Mouse (Mus musculus): ENCODE data around the gene Hoxc8. TPM values are rescaled to one million over a fixed set of nuclear protein-coding genes. Genes with fewer than 3 reads are reported as not detected.

Gene Hoxc8
- total and polyA plus RNA-seq, 3 experiments, result 0.31 to 1.7 TPM; not detected in 1

- TF ChIP-seq ZKSCAN1 (IDR thresholded peaks at IDR 0.05; ENCODE audit: low read depth, low read length) (no peak), MAZ (IDR thresholded peaks at IDR 0.05; ENCODE audit: low read depth, low read length) (no peak), JUND (IDR thresholded peaks at IDR 0.05; ENCODE audit: low read depth, low read length) (no peak), EP300 (IDR thresholded peaks at IDR 0.05; ENCODE audit: low read depth in 1 of 2, low read length in 2 of 2) (no peak), BHLHE40 (IDR thresholded peaks at IDR 0.05; ENCODE audit: borderline replicate concordance, low read depth, low read length) (no peak), CTCF (IDR thresholded peaks at IDR 0.05 in 2 of 3, conservative IDR thresholded peaks at IDR 0.05 in 1 of 3; ENCODE audit: control insufficient read depth in 1 of 3, insufficient read depth in 1 of 3, low read depth in 2 of 3, low read length in 3 of 3, poor library complexity in 1 of 3, severe bottlenecking in 1 of 3) (no peak)
Observed at GRCm38 (mm10) chr15:102980912-102981311, 9.5 kb upstream of the Hoxc8 start.

GRCm38 (mm10) chr15:102981379-102982288, 8.8 kb upstream of the Hoxc8 start:
- no peaks in the 10 kb centered on the region for H3K9me3 ChIP-seq (replicated peaks; ENCODE audit: insufficient read depth, low read length)
- TF ChIP-seq GATA1 (IDR thresholded peaks at IDR 0.05; ENCODE audit: low read depth, low read length), result no peak
- TF ChIP-seq USF1 (IDR thresholded peaks at IDR 0.05; ENCODE audit: low read depth, low read length), result peak; percentile 96
- no peak for TF ChIP-seq RCOR1 (IDR thresholded peaks at IDR 0.05; ENCODE audit: low read depth, low read length)
- no peak for TF ChIP-seq POLR2AphosphoS2 (IDR thresholded peaks at IDR 0.05; ENCODE audit: low read length)
- TF ChIP-seq JUND (IDR thresholded peaks at IDR 0.05; ENCODE audit: low read depth, low read length), result no peak
- no peak; the same call in 1 of the 2 replicates for TF ChIP-seq NELFE (IDR thresholded peaks at IDR 0.05; ENCODE audit: low read depth, low read length)
- TF ChIP-seq ELF1 (IDR thresholded peaks at IDR 0.05; ENCODE audit: low read depth, low read length), result no peak
- no peak for TF ChIP-seq MAFK (IDR thresholded peaks at IDR 0.05; ENCODE audit: borderline replicate concordance, low read depth, low read length)
- no peak for TF ChIP-seq TCF12 (IDR thresholded peaks at IDR 0.05; ENCODE audit: low read depth, low read length)
- 0 out of 2 replicates have a peak, but pooled peaks have one; percentile 31 for TF ChIP-seq TBP (IDR thresholded peaks at IDR 0.05; ENCODE audit: low read depth, low read length)
- no peak for TF ChIP-seq GABPA (IDR thresholded peaks at IDR 0.05; ENCODE audit: low read depth, low read length)
- TF ChIP-seq MXI1 (IDR thresholded peaks at IDR 0.05; ENCODE audit: low read depth, low read length), result no peak
- TF ChIP-seq CHD2 (IDR thresholded peaks at IDR 0.05; ENCODE audit: low read length), result no peak
- TF ChIP-seq USF2 (IDR thresholded peaks at IDR 0.05; ENCODE audit: borderline replicate concordance in 1 of 2, insufficient read depth in 1 of 2, low read depth in 1 of 2, low read length in 2 of 2), result peak; percentile 37 to 87; a peak in 3 of 4 replicates
- no peak for TF ChIP-seq ZMIZ1 (IDR thresholded peaks at IDR 0.05; ENCODE audit: low read depth, low read length)
- no peak for TF ChIP-seq RAD21 (IDR thresholded peaks at IDR 0.05; ENCODE audit: low read depth, low read length)
- TF ChIP-seq MAZ (IDR thresholded peaks at IDR 0.05; ENCODE audit: low read depth, low read length), result 0 out of 2 replicates have a peak, but pooled peaks have one; percentile 28
- no peak for TF ChIP-seq NRF1 (IDR thresholded peaks at IDR 0.05; ENCODE audit: insufficient read depth, low read depth, low read length, poor library complexity, severe bottlenecking)
- TF ChIP-seq CTCF (IDR thresholded peaks at IDR 0.05 in 2 of 3, conservative IDR thresholded peaks at IDR 0.05 in 1 of 3; ENCODE audit: control insufficient read depth in 1 of 3, insufficient read depth in 1 of 3, low read depth in 2 of 3, low read length in 3 of 3, poor library complexity in 1 of 3, severe bottlenecking in 1 of 3), result no peak
- TF ChIP-seq ZC3H11A (IDR thresholded peaks at IDR 0.05; ENCODE audit: low read depth, low read length), result no peak
- peak in 1 of 2 experiments; percentile 31; a peak in 2 of 4 replicates for TF ChIP-seq POLR2A (IDR thresholded peaks at IDR 0.05; ENCODE audit: control insufficient read depth in 1 of 2, insufficient read depth in 1 of 2, low read depth in 1 of 2, low read length in 2 of 2, poor library complexity in 1 of 2)
- TF ChIP-seq SMC3 (IDR thresholded peaks at IDR 0.05; ENCODE audit: low read depth, low read length), result no peak
- no peak for TF ChIP-seq ZNF384 (IDR thresholded peaks at IDR 0.05; ENCODE audit: low read depth, low read length)
- TF ChIP-seq SIN3A (IDR thresholded peaks at IDR 0.05; ENCODE audit: low read length), result no peak
- no peak for TF ChIP-seq POLR2AphosphoS5 (IDR thresholded peaks at IDR 0.05; ENCODE audit: borderline replicate concordance, low read depth, low read length)
- TF ChIP-seq MAX (IDR thresholded peaks at IDR 0.05; ENCODE audit: low read length), result peak; percentile 84
- H3K4me3 ChIP-seq (ENCODE audit: control insufficient read depth in 1 of 2, insufficient read depth in 1 of 2, low read depth in 2 of 2, low read length in 2 of 2), result peak overlapping the region; percentile 65 to 81
- H3K79me2 ChIP-seq (ENCODE audit: control insufficient read depth, insufficient read depth, low read length, poor library complexity), result peaks cover 42% of the 10 kb centered on the region
- peak overlapping the region; percentile 33 for H3K27ac ChIP-seq (ENCODE audit: control insufficient read depth, low read depth, low read length)
- peaks cover 0 to 18% of the 10 kb centered on the region in 2 experiments; a peak in 3 of 4 replicates for H3K36me3 ChIP-seq (ENCODE audit: control insufficient read depth in 1 of 2, insufficient read depth in 2 of 2, low read length in 2 of 2)
- DNase-seq (ENCODE audit: low read depth, low spot score), result peak; percentile 82
- H3K9ac ChIP-seq (ENCODE audit: control insufficient read depth, low read depth, low read length, poor library complexity, severe bottlenecking), result peak overlapping the region; percentile 79
- no peaks in the 10 kb centered on the region for H3K27me3 ChIP-seq (ENCODE audit: control insufficient read depth in 1 of 2, insufficient read depth in 2 of 2, low read length in 2 of 2)
- H3K4me1 ChIP-seq (ENCODE audit: control insufficient read depth in 1 of 2, insufficient read depth in 2 of 2, low read length in 2 of 2), result peaks cover 16 to 23% of the 10 kb centered on the region in 2 experiments

More at GRCm38 (mm10) chr15:102980912-102981311, 9.5 kb upstream of the Hoxc8 start:
- Histone ChIP-seq H3K79me2 (ENCODE audit: control insufficient read depth, insufficient read depth, low read length, poor library complexity) (peaks cover 48% of the 10 kb centered on the region), H3K9me3 (replicated peaks; ENCODE audit: insufficient read depth, low read length) (no peaks in the 10 kb centered on the region), H3K9ac (ENCODE audit: control insufficient read depth, low read depth, low read length, poor library complexity, severe bottlenecking) (peak overlapping the region; percentile 56), H3K4me3 (ENCODE audit: control insufficient read depth in 1 of 2, insufficient read depth in 1 of 2, low read depth in 2 of 2, low read length in 2 of 2) (peak overlapping the region; percentile 65 to 81), H3K27ac (ENCODE audit: control insufficient read depth, low read depth, low read length) (no peak overlapping the region), H3K4me1 (ENCODE audit: control insufficient read depth in 1 of 2, insufficient read depth in 2 of 2, low read length in 2 of 2) (peaks cover 16 to 23% of the 10 kb centered on the region in 2 experiments), H3K27me3 (ENCODE audit: control insufficient read depth in 1 of 2, insufficient read depth in 2 of 2, low read length in 2 of 2) (no peaks in the 10 kb centered on the region), H3K36me3 (ENCODE audit: control insufficient read depth in 1 of 2, insufficient read depth in 2 of 2, low read length in 2 of 2) (peaks cover 0 to 18% of the 10 kb centered on the region in 2 experiments; a peak in 3 of 4 replicates)
- DNase-seq (ENCODE audit: low read depth, low spot score), result peak; percentile 50
